Mouse (Mus musculus) heart, postnatal 0 days (tissue): Measurements from ENCODE around the gene Itih1.

ENCODE experiments used
- CTCF ChIP-seq: IDR thresholded peaks from 2 replicates; pipeline ENCODE4 v1.5.1; 2016; ENCODE audit warnings: antibody characterized with exemption, control low read depth, low read depth
- EP300 ChIP-seq: IDR thresholded peaks from 2 replicates; pipeline ENCODE4 v1.6.1; 2016; ENCODE audit warnings: antibody characterized with exemption, low read depth

GRCm38 (mm10) chr14:30880811-30881717 is 62.0 kb downstream of the Itih1 start:
- TF ChIP-seq EP300 = no peak
- peak; percentile 70 for TF ChIP-seq CTCF
